Mouse (Mus musculus) erythroblast, embryonic 14.5 days (primary cell): ENCODE results near the gene Cnp.

ENCODE experiments used
- GATA1 ChIP-seq: IDR thresholded peaks from 2 replicates; pipeline ENCODE4 v1.6.1; 2012; ENCODE audit warnings: low read length, inconsistent platforms, mixed read lengths
- TAL1 ChIP-seq: IDR thresholded peaks from 3 replicates; pipeline ENCODE4 v1.6.1; 2012; ENCODE audit warnings: low read length, inconsistent platforms, mixed read lengths

GRCm38 (mm10) chr11:100557563-100557962 is 17.1 kb upstream of the Cnp start:
- no peak for TF ChIP-seq TAL1
- TF ChIP-seq GATA1: no peak
